ENCODE assay signal across 9 mouse cellular contexts in the genomic region with DNA sequence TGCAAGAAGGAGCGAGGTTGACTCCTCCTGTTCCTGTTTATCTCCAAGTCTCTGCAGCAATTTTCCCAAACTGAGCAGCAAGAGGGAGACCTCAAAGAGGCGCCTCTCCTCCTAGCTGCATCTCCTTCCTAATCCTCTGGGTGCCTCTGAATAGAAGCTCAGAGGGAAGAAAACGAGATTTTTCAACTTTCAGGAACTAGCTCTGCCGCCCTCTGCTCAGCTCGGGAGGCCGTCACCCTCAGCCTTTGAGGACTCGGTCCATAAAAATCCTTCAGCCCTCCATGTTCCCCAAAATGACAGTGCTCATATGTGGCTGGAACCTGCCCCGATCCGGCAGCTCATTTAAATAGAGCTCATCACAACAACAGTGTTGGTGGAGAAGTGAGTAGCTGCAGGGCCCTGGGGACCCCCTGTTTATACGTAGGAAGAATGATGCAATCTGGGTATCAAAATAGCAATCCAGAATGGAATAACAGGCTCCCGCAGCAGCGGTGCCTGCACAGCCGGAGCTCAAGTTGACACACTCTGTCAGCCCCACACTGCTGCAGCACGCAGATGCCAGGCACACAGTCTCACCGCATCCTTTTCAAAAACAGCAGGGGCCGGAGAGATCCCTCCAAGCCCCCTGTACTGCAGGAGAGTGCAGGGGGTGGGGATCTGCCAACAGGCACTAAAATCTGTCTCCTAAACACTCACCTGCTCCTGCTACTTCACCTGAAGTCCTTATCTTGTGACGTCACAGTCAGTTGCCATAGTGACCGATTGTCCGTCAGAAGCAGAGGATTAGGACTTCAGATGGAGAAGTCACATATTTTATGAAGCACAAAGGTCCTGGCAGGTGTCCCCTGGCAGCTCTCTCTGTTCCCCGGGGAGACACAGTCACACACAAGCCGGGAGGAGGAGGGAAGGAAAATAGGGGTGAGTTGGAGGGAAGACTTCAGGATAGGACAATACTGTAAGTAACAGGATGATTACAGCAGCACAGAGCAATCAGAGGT. TPM values are rescaled to one million over a fixed set of nuclear protein-coding genes. Genes with fewer than 3 reads are reported as not detected.
DNase-seq lines count a peak whose midpoint lies in the region; ATAC-seq lines count a peak whose summit lies in the region.
"Had no signal": no experiment of that assay in that cellular context is flagged by ENCODE, and none has a peak within 500 bp of the region (broad histone marks: within the 10 kb centered on the region; RNA-seq: fewer than 3 reads in every experiment).

No protein-coding gene starts in this region.

- H3K36me3 ChIP-seq in forebrain, embryonic 12.5 days (replicated peaks): no peaks in the 10 kb centered on the region
- no peaks in the 10 kb centered on the region for H3K36me3 ChIP-seq in intestine, embryonic 15.5 days
- H3K36me3 ChIP-seq in midbrain, embryonic 14.5 days (ENCODE audit: control insufficient read depth, insufficient read depth, low read length): no peaks in the 10 kb centered on the region
- H3K36me3 ChIP-seq: liver, embryonic 13.5 days had no signal

- ATAC-seq in forebrain, embryonic 12.5 days (ENCODE audit: low FRiP score): peak; percentile 72
- no peak for ATAC-seq in intestine, embryonic 15.5 days
- peak; percentile 77; the same call in 1 of the 2 replicates for ATAC-seq in midbrain, embryonic 14.5 days (ENCODE audit: low FRiP score, low TSS enrichment)

- peak overlapping the region; percentile 51 for H3K4me2 ChIP-seq in forebrain, embryonic 12.5 days
- peak overlapping the region; percentile 24 for H3K4me2 ChIP-seq in intestine, embryonic 15.5 days (replicated peaks)
- H3K4me2 ChIP-seq in midbrain, embryonic 14.5 days (ENCODE audit: low read length): peak overlapping the region; percentile 67
- H3K4me2 ChIP-seq: liver, embryonic 13.5 days had no signal

- H3K9me3 ChIP-seq in forebrain, embryonic 12.5 days: no peaks in the 10 kb centered on the region
- no peaks in the 10 kb centered on the region for H3K9me3 ChIP-seq in intestine, embryonic 15.5 days
- H3K9me3 ChIP-seq in midbrain, embryonic 14.5 days (ENCODE audit: control insufficient read depth, low read length): no peaks in the 10 kb centered on the region
- H3K9me3 ChIP-seq: liver, embryonic 13.5 days had no signal

- peaks cover 15% of the 10 kb centered on the region for H3K27me3 ChIP-seq in forebrain, embryonic 12.5 days
- H3K27me3 ChIP-seq in intestine, embryonic 15.5 days (replicated peaks): peaks cover 8% of the 10 kb centered on the region; the same call in 1 of the 2 replicates
- no peaks in the 10 kb centered on the region for H3K27me3 ChIP-seq in midbrain, embryonic 14.5 days (ENCODE audit: control insufficient read depth, insufficient read depth, low read length)

- DNase-seq in adrenal gland, postnatal 10 days: peak; percentile 61
- no peak for DNase-seq in adrenal gland, adult 8-10 months
- peak; percentile 91 for DNase-seq in brain, adult 2 months (ENCODE audit: low read depth, low spot score)
- peak; percentile 83 for DNase-seq in midbrain, embryonic 14.5 days
- no peak for DNase-seq in ovary, postnatal 10 days (ENCODE audit: low spot score)
- no peak for DNase-seq in ovary, postnatal 14 days (ENCODE audit: low spot score)
- DNase-seq: liver, embryonic 13.5 days had no signal

- H3K9ac ChIP-seq in forebrain, embryonic 12.5 days: peak overlapping the region; percentile 25; the same call in 1 of the 2 replicates
- no peak overlapping the region for H3K9ac ChIP-seq in intestine, embryonic 15.5 days
- H3K9ac ChIP-seq in midbrain, embryonic 14.5 days (replicated peaks; ENCODE audit: low read length): peak overlapping the region; percentile 34; the same call in 1 of the 2 replicates
- H3K9ac ChIP-seq: liver, embryonic 13.5 days had no signal

- H3K4me1 ChIP-seq in forebrain, embryonic 12.5 days: peaks cover 17% of the 10 kb centered on the region
- H3K4me1 ChIP-seq in intestine, embryonic 15.5 days (replicated peaks): 0 out of 2 replicates have a peak, but pooled peaks cover 5% of the 10 kb centered on the region
- peaks cover 13% of the 10 kb centered on the region; the same call in 1 of the 2 replicates for H3K4me1 ChIP-seq in midbrain, embryonic 14.5 days (ENCODE audit: control insufficient read depth, insufficient read depth, low read length)
- H3K4me1 ChIP-seq: liver, embryonic 13.5 days had no signal

- 7% methylated on average over 21 of the region's 21 CpGs for WGBS in forebrain, embryonic 12.5 days
- WGBS in intestine, embryonic 15.5 days: 17% methylated on average over 21 of the region's 21 CpGs
- WGBS in midbrain, embryonic 14.5 days: 4% methylated on average over 21 of the region's 21 CpGs

- H3K4me3 ChIP-seq in forebrain, embryonic 12.5 days (replicated peaks): peak overlapping the region; percentile 31
- no peak overlapping the region for H3K4me3 ChIP-seq in intestine, embryonic 15.5 days (replicated peaks)
- peak overlapping the region; percentile 39 for H3K4me3 ChIP-seq in midbrain, embryonic 14.5 days (replicated peaks; ENCODE audit: low read depth, low read length)
- H3K4me3 ChIP-seq: liver, embryonic 13.5 days had no signal

- no peak overlapping the region for H3K27ac ChIP-seq in forebrain, embryonic 12.5 days
- no peak overlapping the region for H3K27ac ChIP-seq in intestine, embryonic 15.5 days
- peak overlapping the region; percentile 43 for H3K27ac ChIP-seq in midbrain, embryonic 14.5 days (replicated peaks; ENCODE audit: low read depth, low read length)
- H3K27ac ChIP-seq: liver, embryonic 13.5 days had no signal

RNA-seq across cellular contexts. Expression of gene Trim66, which starts 14.3 kb away (rescaled TPM):
- under 1 TPM; 0.48 to 0.85 TPM for total RNA-seq in adrenal gland, postnatal 10 days (2021)
- under 1 TPM; 0.17 to 0.42 (median 0.35) TPM for total RNA-seq in adrenal gland, adult 8-10 months (2022)
- polyA plus RNA-seq in forebrain, embryonic 12.5 days (2016; fragmentation: Nextera tagmentation; extraction: Ambion mirVana): 0.64 and 1.6 TPM in 2 replicates
- polyA plus RNA-seq in intestine, embryonic 15.5 days (2015; fragmentation: Nextera tagmentation; extraction: Ambion mirVana): 0.01 TPM in 2 replicates
- 0.75 and 1.3 TPM in 2 replicates for polyA plus RNA-seq in midbrain, embryonic 14.5 days (2014; fragmentation: Nextera tagmentation; extraction: Ambion mirVana)

RNA-seq across cellular contexts. Expression of gene Rpl27a, which starts 25.3 kb away (rescaled TPM):
- 100 to 1,000 TPM; 227 to 237 TPM for total RNA-seq in adrenal gland, postnatal 10 days (2021)
- 100 to 1,000 TPM; 217 to 234 (median 223) TPM for total RNA-seq in adrenal gland, adult 8-10 months (2022)
- 97.2 and 98.3 TPM in 2 replicates for polyA plus RNA-seq in forebrain, embryonic 12.5 days (2016; fragmentation: Nextera tagmentation; extraction: Ambion mirVana)
- polyA plus RNA-seq in intestine, embryonic 15.5 days (2015; fragmentation: Nextera tagmentation; extraction: Ambion mirVana): 138 and 145 TPM in 2 replicates
- polyA plus RNA-seq in midbrain, embryonic 14.5 days (2014; fragmentation: Nextera tagmentation; extraction: Ambion mirVana): 87.5 and 90.8 TPM in 2 replicates

RNA-seq across cellular contexts. Expression of gene Stk33, which starts 54.7 kb away (rescaled TPM):
- total RNA-seq in adrenal gland, postnatal 10 days (2021): under 1 TPM; 0.76 to 0.84 TPM
- 1 to 10 TPM in 3 of 4 experiments, under 1 TPM in 1; 0.38 to 2.0 (median 1.4) TPM for total RNA-seq in adrenal gland, adult 8-10 months (2022)
- 12.0 and 12.6 TPM in 2 replicates for polyA plus RNA-seq in forebrain, embryonic 12.5 days (2016; fragmentation: Nextera tagmentation; extraction: Ambion mirVana)
- polyA plus RNA-seq in intestine, embryonic 15.5 days (2015; fragmentation: Nextera tagmentation; extraction: Ambion mirVana): 0.35 and 0.63 TPM in 2 replicates
- 8.3 and 8.5 TPM in 2 replicates for polyA plus RNA-seq in midbrain, embryonic 14.5 days (2014; fragmentation: Nextera tagmentation; extraction: Ambion mirVana)
- polyA plus RNA-seq: liver, embryonic 13.5 days had no signal

Comparison
In these comparisons a context has a peak if more than half of its experiments do, and no peak if none do; other contexts are left out.
1. DNase-seq: peak in adrenal gland, postnatal 10 days (single experiment), brain, adult 2 months (single experiment) and midbrain, embryonic 14.5 days (single experiment); none in adrenal gland, adult 8-10 months (single experiment), ovary, postnatal 10 days (single experiment) and ovary, postnatal 14 days (single experiment).
2. Peak in every context shown above with its lines, with median percentiles within 50 percentile points of each other: H3K4me2 ChIP-seq.